Mouse (Mus musculus): ENCODE results near the gene Hivep2. TPM values are rescaled to one million over a fixed set of nuclear protein-coding genes. Genes with fewer than 3 reads are reported as not detected.

The Hivep2 gene
- polyA plus RNA-seq, 1 experiment from 2014 or later = 4.7 TPM

GRCm38 (mm10) chr10:13997336-13997735, 31.5 kb downstream of the Hivep2 start:
- no peak overlapping the region for H3K4me3 ChIP-seq (ENCODE audit: low read length)
- no peaks in the 10 kb centered on the region for H3K4me1 ChIP-seq (replicated peaks; ENCODE audit: control insufficient read depth, insufficient read depth, low read length)
- H3K9me3 ChIP-seq (ENCODE audit: control insufficient read depth, low read length) = no peaks in the 10 kb centered on the region
- H3K36me3 ChIP-seq (ENCODE audit: control insufficient read depth, insufficient read depth, low read length) = no peaks in the 10 kb centered on the region
- no peak for ATAC-seq (ENCODE audit: low read depth)
- no peak overlapping the region for H3K9ac ChIP-seq (ENCODE audit: low read length)
- no peak overlapping the region for H3K27ac ChIP-seq (ENCODE audit: low read length)
- H3K4me2 ChIP-seq (ENCODE audit: low read depth, low read length) = no peak overlapping the region
- 76% methylated on average over 4 of the region's 4 CpGs for WGBS
- no peaks in the 10 kb centered on the region for H3K27me3 ChIP-seq (ENCODE audit: control insufficient read depth, insufficient read depth, low read depth, low read length)

- Histone ChIP-seq H3K9me3 (ENCODE audit: control insufficient read depth, low read length) (no peaks in the 10 kb centered on the region), H3K4me2 (ENCODE audit: low read depth, low read length) (no peak overlapping the region), H3K36me3 (ENCODE audit: control insufficient read depth, insufficient read depth, low read length) (no peaks in the 10 kb centered on the region), H3K4me1 (replicated peaks; ENCODE audit: control insufficient read depth, insufficient read depth, low read length) (no peaks in the 10 kb centered on the region), H3K27me3 (ENCODE audit: control insufficient read depth, insufficient read depth, low read depth, low read length) (no peaks in the 10 kb centered on the region), H3K9ac (ENCODE audit: low read length) (no peak overlapping the region), H3K4me3 (ENCODE audit: low read length) (no peak overlapping the region), H3K27ac (ENCODE audit: low read length) (no peak overlapping the region)
- ATAC-seq (ENCODE audit: low read depth) = no peak
- 57% methylated on average over 4 of the region's 4 CpGs for WGBS
These were observed 39.1 kb downstream of the Hivep2 start for GRCm38 (mm10) chr10:14004769-14005517.

GRCm38 (mm10) chr10:14009721-14010120, 43.8 kb downstream of the Hivep2 start:
- ATAC-seq (ENCODE audit: low read depth) = no peak
- H3K9ac ChIP-seq (ENCODE audit: low read length) = no peak overlapping the region
- no peak overlapping the region for H3K27ac ChIP-seq (ENCODE audit: low read length)
- 65% methylated on average over 2 of the region's 2 CpGs for WGBS
- no peak overlapping the region for H3K4me2 ChIP-seq (ENCODE audit: low read depth, low read length)
- H3K4me3 ChIP-seq (ENCODE audit: low read length) = no peak overlapping the region
- H3K27me3 ChIP-seq (ENCODE audit: control insufficient read depth, insufficient read depth, low read depth, low read length) = no peaks in the 10 kb centered on the region
- H3K9me3 ChIP-seq (ENCODE audit: control insufficient read depth, low read length) = no peaks in the 10 kb centered on the region
- no peaks in the 10 kb centered on the region for H3K36me3 ChIP-seq (ENCODE audit: control insufficient read depth, insufficient read depth, low read length)
- H3K4me1 ChIP-seq (replicated peaks; ENCODE audit: control insufficient read depth, insufficient read depth, low read length) = no peaks in the 10 kb centered on the region

- Histone ChIP-seq H3K4me1 (replicated peaks; ENCODE audit: control insufficient read depth, insufficient read depth, low read length) (peaks cover 13% of the 10 kb centered on the region), H3K4me2 (ENCODE audit: low read depth, low read length) (no peak overlapping the region), H3K9me3 (ENCODE audit: control insufficient read depth, low read length) (no peaks in the 10 kb centered on the region), H3K4me3 (ENCODE audit: low read length) (no peak overlapping the region), H3K36me3 (ENCODE audit: control insufficient read depth, insufficient read depth, low read length) (no peaks in the 10 kb centered on the region), H3K27ac (ENCODE audit: low read length) (no peak overlapping the region), H3K27me3 (ENCODE audit: control insufficient read depth, insufficient read depth, low read depth, low read length) (no peaks in the 10 kb centered on the region), H3K9ac (ENCODE audit: low read length) (no peak overlapping the region)
- 62% methylated on average over 13 of the region's 13 CpGs for WGBS
- ATAC-seq (ENCODE audit: low read depth) = no peak
These were observed 50.6 kb downstream of the Hivep2 start for GRCm38 (mm10) chr10:14016287-14016970.

GRCm38 (mm10) chr10:14017338-14017737, 51.5 kb downstream of the Hivep2 start:
- no peak overlapping the region for H3K4me2 ChIP-seq (ENCODE audit: low read depth, low read length)
- 64% methylated on average over 2 of the region's 2 CpGs for WGBS
- peaks cover 13% of the 10 kb centered on the region for H3K4me1 ChIP-seq (replicated peaks; ENCODE audit: control insufficient read depth, insufficient read depth, low read length)
- no peaks in the 10 kb centered on the region for H3K9me3 ChIP-seq (ENCODE audit: control insufficient read depth, low read length)
- no peak overlapping the region for H3K4me3 ChIP-seq (ENCODE audit: low read length)
- H3K27ac ChIP-seq (ENCODE audit: low read length) = no peak overlapping the region
- H3K27me3 ChIP-seq (ENCODE audit: control insufficient read depth, insufficient read depth, low read depth, low read length) = no peaks in the 10 kb centered on the region
- no peak for ATAC-seq (ENCODE audit: low read depth)
- H3K36me3 ChIP-seq (ENCODE audit: control insufficient read depth, insufficient read depth, low read length) = no peaks in the 10 kb centered on the region
- H3K9ac ChIP-seq (ENCODE audit: low read length) = no peak overlapping the region

GRCm38 (mm10) chr10:14017822-14018364, 52.0 kb downstream of the Hivep2 start:
- no peaks in the 10 kb centered on the region for H3K9me3 ChIP-seq (ENCODE audit: control insufficient read depth, low read length)
- 2% methylated on average over 12 of the region's 12 CpGs for WGBS
- peak overlapping the region; percentile 35 for H3K4me3 ChIP-seq (ENCODE audit: low read length)
- H3K4me2 ChIP-seq (ENCODE audit: low read depth, low read length) = peak overlapping the region; percentile 50
- H3K36me3 ChIP-seq (ENCODE audit: control insufficient read depth, insufficient read depth, low read length) = no peaks in the 10 kb centered on the region
- peak overlapping the region; percentile 41; the same call in 1 of the 2 replicates for H3K9ac ChIP-seq (ENCODE audit: low read length)
- H3K27ac ChIP-seq (ENCODE audit: low read length) = peak overlapping the region; percentile 13; the same call in 1 of the 2 replicates
- no peaks in the 10 kb centered on the region for H3K27me3 ChIP-seq (ENCODE audit: control insufficient read depth, insufficient read depth, low read depth, low read length)
- H3K4me1 ChIP-seq (replicated peaks; ENCODE audit: control insufficient read depth, insufficient read depth, low read length) = peaks cover 13% of the 10 kb centered on the region
- ATAC-seq (ENCODE audit: low read depth) = peak; percentile 66

- no peak overlapping the region for H3K4me2 ChIP-seq (ENCODE audit: low read depth, low read length)
- no peak overlapping the region for H3K27ac ChIP-seq (ENCODE audit: low read length)
- ATAC-seq (ENCODE audit: low read depth) = no peak
- no peaks in the 10 kb centered on the region for H3K36me3 ChIP-seq (ENCODE audit: control insufficient read depth, insufficient read depth, low read length)
- no peaks in the 10 kb centered on the region for H3K27me3 ChIP-seq (ENCODE audit: control insufficient read depth, insufficient read depth, low read depth, low read length)
- no peak overlapping the region for H3K9ac ChIP-seq (ENCODE audit: low read length)
- WGBS = 23% methylated on average over 7 of the region's 7 CpGs
- peaks cover 13% of the 10 kb centered on the region for H3K4me1 ChIP-seq (replicated peaks; ENCODE audit: control insufficient read depth, insufficient read depth, low read length)
- no peaks in the 10 kb centered on the region for H3K9me3 ChIP-seq (ENCODE audit: control insufficient read depth, low read length)
- H3K4me3 ChIP-seq (ENCODE audit: low read length) = no peak overlapping the region
These were observed 52.8 kb downstream of the Hivep2 start for GRCm38 (mm10) chr10:14018672-14019071.

- H3K4me3 ChIP-seq (ENCODE audit: low read length) = no peak overlapping the region
- no peaks in the 10 kb centered on the region for H3K36me3 ChIP-seq (ENCODE audit: control insufficient read depth, insufficient read depth, low read length)
- peaks cover 13% of the 10 kb centered on the region for H3K4me1 ChIP-seq (replicated peaks; ENCODE audit: control insufficient read depth, insufficient read depth, low read length)
- H3K27me3 ChIP-seq (ENCODE audit: control insufficient read depth, insufficient read depth, low read depth, low read length) = no peaks in the 10 kb centered on the region
- no peak overlapping the region for H3K27ac ChIP-seq (ENCODE audit: low read length)
- WGBS = 60% methylated on average over 3 of the region's 3 CpGs
- H3K4me2 ChIP-seq (ENCODE audit: low read depth, low read length) = no peak overlapping the region
- ATAC-seq (ENCODE audit: low read depth) = no peak
- H3K9me3 ChIP-seq (ENCODE audit: control insufficient read depth, low read length) = no peaks in the 10 kb centered on the region
- no peak overlapping the region for H3K9ac ChIP-seq (ENCODE audit: low read length)
These were observed 53.3 kb downstream of the Hivep2 start for GRCm38 (mm10) chr10:14019198-14019597.

- H3K4me1 ChIP-seq (replicated peaks; ENCODE audit: control insufficient read depth, insufficient read depth, low read length) = peaks cover 13% of the 10 kb centered on the region
- peak; percentile 45; the same call in 1 of the 2 replicates for ATAC-seq (ENCODE audit: low read depth)
- H3K4me3 ChIP-seq (ENCODE audit: low read length) = no peak overlapping the region
- H3K27ac ChIP-seq (ENCODE audit: low read length) = no peak overlapping the region
- no peak overlapping the region for H3K9ac ChIP-seq (ENCODE audit: low read length)
- no peak overlapping the region for H3K4me2 ChIP-seq (ENCODE audit: low read depth, low read length)
- 38% methylated on average over 7 of the region's 7 CpGs for WGBS
- no peaks in the 10 kb centered on the region for H3K9me3 ChIP-seq (ENCODE audit: control insufficient read depth, low read length)
- H3K27me3 ChIP-seq (ENCODE audit: control insufficient read depth, insufficient read depth, low read depth, low read length) = no peaks in the 10 kb centered on the region
- no peaks in the 10 kb centered on the region for H3K36me3 ChIP-seq (ENCODE audit: control insufficient read depth, insufficient read depth, low read length)
These were observed 54.4 kb downstream of the Hivep2 start for GRCm38 (mm10) chr10:14020253-14020652.

Data from lung, embryonic 16.5 days (tissue).